Mouse (Mus musculus) activated CD4-positive, CD25-positive, alpha-beta regulatory T cell, adult 4 months (primary cell): ENCODE data around the gene Cox14. TPM values are rescaled to one million over a fixed set of nuclear protein-coding genes. Genes with fewer than 3 reads are reported as not detected.

Experiments
- ATAC-seq: one replicate; pipeline ENCODE4 v1.8.0; 2017
- polyA plus RNA-seq, 2 experiments: library from polyadenylated mRNA; unstranded; fragments of 100-300 nt; shearing (Covaris generic); gene quantifications; one replicate each; pipeline ENCODE4 v1.2.1; 2017

Gene Cox14
- polyA plus RNA-seq, 2 experiments from 2014 or later = 152 to 189 TPM

DNA sequence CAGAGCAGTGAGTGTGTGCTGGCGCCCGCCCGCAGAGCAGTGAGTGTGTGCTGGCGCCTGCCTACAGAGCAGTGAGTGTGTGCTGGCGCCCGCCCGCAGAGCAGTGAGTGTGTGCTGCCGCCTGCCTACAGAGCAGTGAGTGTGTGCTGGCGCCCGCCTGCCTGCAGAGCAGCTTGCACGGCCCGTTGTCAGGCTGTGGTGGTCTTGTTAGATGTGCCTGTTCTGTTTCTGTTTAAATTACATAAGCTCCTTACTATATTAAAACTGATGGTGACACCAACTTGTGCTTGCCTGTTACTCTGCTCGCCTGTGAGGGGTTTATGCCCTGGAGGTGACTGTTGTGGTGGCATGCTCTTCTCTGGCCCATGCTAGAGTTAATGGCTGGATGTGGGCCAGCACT, 17.2 kb upstream of the Cox14 start:
- ATAC-seq = no peak

GRCm38 (mm10) chr15:99710221-99711190, 14.9 kb upstream of the Cox14 start:
- no peak for ATAC-seq

- no peak for ATAC-seq
Measured at GRCm38 (mm10) chr15:99711491-99711890, 13.9 kb upstream of the Cox14 start.

GRCm38 (mm10) chr15:99712666-99713559, 12.5 kb upstream of the Cox14 start:
- no peak for ATAC-seq

DNA sequence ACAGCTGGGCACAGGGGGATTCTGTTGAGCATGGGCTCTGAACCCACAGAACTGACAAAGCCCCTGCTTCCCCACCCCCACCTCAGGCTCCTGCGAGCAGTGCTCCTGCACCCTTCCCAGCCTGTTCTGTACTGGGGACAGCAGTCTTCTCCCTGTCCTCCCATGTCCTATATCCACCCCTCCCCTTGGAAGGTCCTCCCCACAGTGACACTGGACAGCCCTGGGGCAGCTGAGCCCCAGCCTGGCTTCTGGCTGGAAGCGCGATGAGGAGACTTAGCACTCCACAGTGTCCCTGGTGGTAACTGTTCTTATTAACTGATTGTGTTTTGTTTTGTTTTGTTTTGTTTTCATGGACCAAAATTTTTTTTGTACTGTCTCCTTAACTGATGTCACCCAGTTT, 11.8 kb upstream of the Cox14 start:
- no peak for ATAC-seq

DNA sequence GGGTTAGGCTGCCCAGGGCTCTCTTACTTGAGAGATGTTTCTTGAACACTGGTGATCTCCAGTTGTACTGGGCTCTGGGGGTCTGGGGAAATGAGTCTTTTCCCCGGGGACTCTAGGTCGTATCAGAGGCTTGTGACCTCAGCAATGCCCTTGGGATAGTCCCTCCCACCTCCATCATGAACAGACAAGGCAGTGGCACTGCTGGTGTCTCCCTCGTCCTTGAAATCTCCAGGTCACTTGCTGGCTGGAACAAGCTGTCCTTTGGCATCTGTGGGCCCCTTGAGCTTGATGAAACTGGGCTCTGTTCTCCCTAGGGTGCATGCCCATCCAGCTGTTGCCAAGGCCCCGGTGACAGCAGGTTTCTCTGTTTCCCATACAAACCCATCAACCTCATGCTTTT, 11.2 kb upstream of the Cox14 start:
- no peak for ATAC-seq

DNA sequence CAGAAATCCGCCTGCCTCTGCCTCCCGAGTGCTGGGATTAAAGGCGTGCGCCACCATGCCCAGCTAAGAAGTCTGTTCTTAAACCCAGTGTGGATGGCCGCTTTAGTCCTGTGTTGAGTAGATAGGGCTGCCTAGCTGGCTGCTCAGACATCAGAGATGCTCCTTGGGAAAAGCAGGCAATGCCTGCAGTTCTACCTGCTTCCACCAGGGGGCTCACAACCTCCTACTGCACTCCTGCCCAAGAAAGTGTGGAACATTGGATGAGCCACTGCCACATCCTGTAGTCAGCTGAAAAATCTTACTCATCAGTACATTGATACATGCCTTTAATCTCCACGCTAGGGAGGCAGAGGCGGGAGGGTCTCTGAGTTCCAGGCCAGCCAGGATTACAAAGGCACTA, 10.6 kb upstream of the Cox14 start:
- ATAC-seq = no peak

DNA sequence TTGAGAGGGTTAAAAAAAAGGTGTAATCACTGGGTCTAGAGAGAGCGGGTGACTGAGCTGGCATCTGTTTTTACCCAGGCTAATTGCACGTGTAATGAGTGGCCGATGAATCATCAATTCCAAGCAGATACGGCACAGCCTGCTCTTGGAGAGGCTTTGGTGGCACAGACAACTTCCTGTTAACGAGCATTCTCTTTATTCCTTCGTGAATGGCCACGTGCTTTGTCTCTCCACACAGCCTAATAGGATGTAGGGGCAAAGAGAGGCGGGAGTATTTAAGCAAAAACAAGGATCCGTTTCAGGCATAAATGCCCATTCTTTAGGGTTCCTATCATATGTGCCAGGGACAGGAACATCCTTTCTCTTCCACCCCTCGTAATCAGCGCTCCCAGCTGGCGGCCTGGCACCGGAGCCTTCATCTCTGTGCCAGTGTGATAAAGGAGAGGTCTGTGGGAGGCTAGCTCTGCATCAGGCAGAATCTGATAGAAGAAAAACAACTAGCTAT, 10.0 kb upstream of the Cox14 start:
- no peak for ATAC-seq

GRCm38 (mm10) chr15:99715982-99716746, 9.3 kb upstream of the Cox14 start:
- ATAC-seq = no peak

DNA sequence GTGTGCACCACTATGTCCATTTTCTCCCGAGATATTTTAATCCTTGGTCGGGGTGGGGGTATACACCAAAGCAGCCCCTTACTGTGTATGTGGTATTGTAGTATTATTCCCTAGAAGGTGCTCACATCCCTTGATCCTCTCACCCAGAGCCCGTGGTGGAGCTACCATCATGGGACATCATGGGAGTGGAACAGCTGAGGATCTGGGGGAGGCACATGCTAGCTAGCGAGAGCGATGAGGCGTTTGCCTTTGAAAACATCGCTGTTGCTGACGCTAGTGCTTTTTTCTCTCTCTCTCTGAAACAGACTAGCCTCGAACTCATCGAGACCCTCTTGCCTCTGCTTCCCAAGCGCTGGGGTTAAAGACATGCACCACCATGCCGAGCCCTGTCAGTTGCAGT, 8.6 kb upstream of the Cox14 start:
- ATAC-seq = no peak

DNA sequence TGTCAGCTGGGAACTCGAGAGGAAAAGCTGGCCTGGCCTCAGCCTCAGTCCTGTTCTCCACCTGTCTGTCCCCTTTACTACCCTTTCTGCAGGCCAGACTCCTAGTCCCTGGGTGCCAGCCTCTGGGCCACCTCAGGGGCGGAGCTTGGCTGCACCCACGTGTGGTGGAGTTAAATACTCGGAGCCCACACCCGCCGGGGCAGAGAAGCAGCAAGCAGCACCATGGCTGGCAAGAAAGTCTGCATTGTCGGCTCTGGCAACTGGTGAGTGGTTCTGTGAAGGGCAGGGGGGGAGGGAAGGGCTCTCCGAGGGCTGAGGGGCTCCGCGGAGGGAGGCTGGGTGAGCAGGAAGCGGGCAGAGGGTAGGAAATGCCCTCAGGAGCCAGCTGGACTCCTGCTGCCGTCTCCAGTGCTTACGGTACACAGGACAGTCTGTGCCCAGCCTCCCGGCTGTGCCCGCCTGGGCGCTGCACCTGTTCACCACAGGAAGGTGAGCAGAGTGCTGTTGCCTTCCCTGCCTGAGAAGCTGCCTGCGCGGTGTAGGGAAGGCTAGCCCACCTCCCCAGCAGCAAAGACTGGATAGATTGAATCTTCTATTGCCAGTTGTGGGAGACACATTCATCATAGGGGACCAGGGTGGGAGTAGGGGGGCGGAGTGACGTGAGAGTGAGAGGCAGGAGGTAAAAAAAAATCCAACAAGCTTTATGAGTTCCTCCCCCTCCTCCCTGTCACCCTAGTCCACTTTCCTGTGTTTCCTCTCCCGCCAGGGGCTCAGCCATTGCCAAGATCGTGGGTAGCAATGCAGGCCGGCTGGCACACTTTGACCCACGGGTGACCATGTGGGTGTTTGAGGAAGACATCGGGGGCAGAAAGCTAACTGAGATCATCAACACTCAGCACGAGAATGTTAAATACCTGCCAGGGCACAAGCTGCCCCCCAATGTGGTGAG, 7.8 kb upstream of the Cox14 start, which contains the start of gene Gpd1:
TSS of gene Gpd1 (plus strand) at position 130 of the 949 bp plus-strand sequence.
- ATAC-seq = no peak

DNA sequence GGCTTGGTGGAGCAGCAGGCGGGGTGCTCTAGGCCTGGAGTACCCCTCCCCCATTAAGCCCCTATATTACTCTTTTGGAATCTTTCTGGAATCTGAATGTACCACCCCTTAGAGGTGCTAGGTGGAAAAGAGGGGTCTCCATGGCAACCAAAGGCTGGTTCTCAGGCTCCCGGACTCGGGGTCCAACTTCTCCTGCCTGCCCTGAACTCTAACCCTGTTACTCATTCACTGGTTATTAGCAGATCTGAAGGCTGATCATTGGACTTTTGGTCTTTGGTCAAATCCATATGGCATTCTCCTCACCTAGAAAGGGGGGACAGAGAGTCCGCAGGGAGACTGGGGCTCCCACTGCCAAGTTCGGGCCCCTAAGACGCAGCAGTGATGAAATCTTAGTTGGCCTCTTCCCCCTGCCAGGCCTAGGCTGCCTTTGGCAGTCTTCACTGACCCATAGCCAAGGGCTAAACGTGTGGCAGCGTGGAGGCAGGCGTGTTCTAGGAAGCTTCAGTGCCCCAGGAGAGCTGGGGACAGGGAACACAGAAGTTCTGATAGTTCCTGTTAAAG, 6.9 kb upstream of the Cox14 start:
- no peak for ATAC-seq

DNA sequence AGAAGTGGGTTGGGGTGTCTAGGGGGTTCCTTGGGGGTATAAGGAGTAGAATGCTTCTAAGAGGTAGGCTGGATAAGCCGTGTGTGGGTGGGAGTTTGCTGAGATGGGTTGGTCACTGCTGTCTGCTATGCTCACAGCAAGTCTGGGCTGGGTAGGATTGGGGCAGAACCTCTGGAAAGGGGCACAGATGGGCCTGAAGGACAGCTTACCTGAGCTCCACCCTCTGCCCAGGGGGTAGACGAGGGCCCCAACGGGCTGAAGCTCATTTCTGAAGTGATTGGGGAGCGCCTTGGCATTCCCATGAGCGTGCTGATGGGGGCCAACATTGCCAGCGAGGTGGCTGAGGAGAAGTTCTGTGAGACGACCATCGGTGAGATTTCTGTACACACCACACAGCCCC, 5.6 kb upstream of the Cox14 start:
- ATAC-seq = no peak

DNA sequence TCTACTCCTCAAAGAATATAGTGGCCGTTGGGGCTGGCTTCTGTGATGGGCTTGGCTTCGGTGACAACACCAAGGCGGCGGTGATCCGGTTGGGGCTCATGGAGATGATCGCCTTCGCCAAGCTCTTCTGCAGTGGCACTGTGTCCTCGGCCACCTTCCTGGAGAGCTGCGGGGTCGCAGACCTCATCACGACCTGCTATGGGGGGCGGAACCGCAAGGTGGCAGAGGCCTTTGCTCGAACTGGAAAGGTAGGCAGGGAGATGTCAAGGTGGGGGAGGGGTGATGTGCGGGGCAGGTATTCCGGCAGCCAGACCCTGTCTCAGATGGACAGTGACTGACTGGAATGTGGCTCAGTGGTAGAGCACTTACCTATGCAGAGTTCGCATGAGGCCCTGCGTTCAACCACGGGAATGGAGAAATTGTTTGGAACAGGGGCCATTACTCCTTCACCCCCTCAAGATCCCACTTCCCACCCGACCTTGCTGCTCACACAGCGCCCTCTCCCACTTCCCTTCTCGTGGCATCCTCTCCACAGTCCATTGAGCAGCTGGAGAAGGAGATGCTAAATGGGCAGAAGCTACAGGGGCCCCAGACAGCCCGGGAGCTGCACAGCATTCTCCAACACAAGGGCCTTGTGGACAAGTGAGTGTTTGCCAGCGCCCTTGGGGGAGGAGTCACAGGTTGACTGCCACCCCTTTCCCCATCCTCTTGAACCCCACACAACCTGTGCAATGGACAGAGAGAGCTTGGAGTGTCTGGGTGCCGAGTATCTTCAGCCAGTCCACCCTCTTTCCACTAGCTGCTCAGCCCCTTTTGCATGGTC, 3.3 kb upstream of the Cox14 start:
- no peak for ATAC-seq

GRCm38 (mm10) chr15:99723120-99723514, 2.3 kb upstream of the Cox14 start:
- ATAC-seq = no peak

- no peak for ATAC-seq
Measured at GRCm38 (mm10) chr15:99723515-99724291, 1.7 kb upstream of the Cox14 start.

DNA sequence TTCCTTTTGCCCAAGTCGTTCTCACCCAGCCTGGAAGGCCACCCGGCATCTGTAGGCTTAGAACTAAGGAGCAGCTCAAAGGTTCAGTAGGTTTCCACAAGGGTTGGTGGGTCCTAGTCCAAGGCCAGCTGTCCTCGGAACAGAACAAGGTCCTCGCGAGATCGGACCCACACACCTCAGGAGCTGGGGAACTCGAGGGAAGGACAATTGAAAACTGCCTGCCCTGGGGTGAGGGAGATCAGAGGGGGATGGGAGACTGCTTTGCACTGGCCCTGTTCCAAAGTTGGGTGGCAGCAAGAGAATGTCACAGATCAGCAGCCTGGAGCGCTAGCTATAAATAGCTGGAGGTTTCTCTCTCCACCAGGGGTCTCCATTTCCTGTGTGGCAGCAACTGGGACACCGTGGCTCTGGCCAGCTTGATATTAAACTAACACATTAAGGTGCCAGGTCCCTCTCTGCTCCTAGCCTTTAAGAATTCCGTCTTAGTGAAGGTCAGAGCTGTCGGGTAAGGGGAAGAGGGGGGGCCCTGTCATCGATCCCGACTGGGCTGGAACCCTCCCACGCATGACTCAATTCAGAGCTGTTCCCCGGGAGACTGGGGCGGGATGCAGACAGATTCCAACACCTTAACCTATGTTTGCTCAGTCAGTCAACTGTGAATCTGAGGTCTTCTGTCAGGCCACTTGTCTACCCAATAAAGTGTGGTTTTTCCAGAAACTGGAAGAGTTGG, 961 bp upstream of the Cox14 start:
- no peak for ATAC-seq

- ATAC-seq = no peak
Measured at GRCm38 (mm10) chr15:99726549-99726948, 1.1 kb downstream of the Cox14 start.
